Mouse (Mus musculus) adrenal gland, adult (tissue): Measurements from ENCODE around the gene Olfr393.

Experiments
- DNase-seq, 2 experiments: peaks; one replicate each; pipeline ENCODE4 v3.0.0; 2022 to 2023; ENCODE audit warnings: low spot score in 1 of 2; ENCODE audit not compliant: inconsistent age in 2 of 2

Olfr393 gene

GRCm38 (mm10) chr11:73851354-73851753, at the start of gene Olfr393:
Gene Olfr393, minus strand, starts transcription at chr11:73851454.
- DNase-seq = no peak

- DNase-seq = no peak
These were observed 39.4 kb upstream of the Olfr393 start, which contains the start of gene Olfr394 for GRCm38 (mm10) chr11:73890671-73891070. Gene Olfr394, minus strand, starts transcription at chr11:73890771.

GRCm38 (mm10) chr11:73816949-73817348, 34.3 kb downstream of the Olfr393 start, which contains the start of gene Olfr392:
Gene Olfr392, minus strand, starts transcription at chr11:73817049.
- DNase-seq = no peak

DNA sequence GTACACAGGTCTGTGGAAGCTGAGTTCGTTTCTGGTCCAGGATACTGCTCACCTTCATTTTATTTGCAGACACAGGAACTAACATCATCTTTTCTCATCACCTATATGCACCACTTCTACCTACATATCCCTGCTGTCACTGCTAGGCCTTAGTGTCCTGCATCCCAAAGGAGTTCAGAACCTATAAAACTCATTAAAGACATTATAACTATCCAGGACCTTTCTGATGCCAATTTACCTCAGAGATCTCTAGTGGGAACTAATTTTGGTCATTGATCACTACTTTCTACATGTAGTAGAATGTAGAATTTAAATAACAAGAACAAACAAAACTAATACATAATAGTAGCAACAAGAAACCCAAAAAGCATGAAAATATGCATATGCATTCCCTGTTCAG, 48.3 kb downstream of the Olfr393 start, which contains the start of gene Olfr391-ps:
Olfr391-ps (minus strand) TSS at position 101 of the 400 bp plus-strand sequence.
- no peak for DNase-seq
